ENCODE assay signal across 25 mouse cellular contexts in genomic region chr11:96891784-96892527, GRCm38 (mm10). TPM values are rescaled to one million over a fixed set of nuclear protein-coding genes. Genes with fewer than 3 reads are reported as not detected.
A peak's percentile ranks its signal among the peaks of the same experiment; 100 is the strongest.
DNase-seq lines count a peak whose midpoint lies in the region; ATAC-seq and TF ChIP-seq lines count a peak whose summit lies in the region.
"Had no signal": no experiment of that assay in that cellular context is flagged by ENCODE, and none has a peak within 500 bp of the region (broad histone marks: within the 10 kb centered on the region; RNA-seq: fewer than 3 reads in every experiment).

No protein-coding gene starts in this region.

- peak overlapping the region; percentile 7; the same call in 1 of the 2 replicates for H3K4me3 ChIP-seq in hindbrain, embryonic 10.5 days
- H3K4me3 ChIP-seq in hindbrain, postnatal 0 days (ENCODE audit: low read length): no peak overlapping the region
- no peak overlapping the region for H3K4me3 ChIP-seq in midbrain, embryonic 13.5 days (replicated peaks)
- no peak overlapping the region for H3K4me3 ChIP-seq in midbrain, embryonic 16.5 days (ENCODE audit: low read depth, low read length)
- H3K4me3 ChIP-seq in liver, postnatal 0 days (ENCODE audit: low read depth, low read length): no peak overlapping the region
- H3K4me3 ChIP-seq: neural tube, embryonic 12.5 days had no signal

- H3K4me2 ChIP-seq in hindbrain, postnatal 0 days (ENCODE audit: low read depth, low read length): no peak overlapping the region
- H3K4me2 ChIP-seq in midbrain, embryonic 13.5 days (replicated peaks): no peak overlapping the region
- no peak overlapping the region for H3K4me2 ChIP-seq in midbrain, embryonic 16.5 days (ENCODE audit: low read length)
- H3K4me2 ChIP-seq in liver, postnatal 0 days (ENCODE audit: low read depth, low read length): no peak overlapping the region
- H3K4me2 ChIP-seq: heart, embryonic 11.5 days had no signal

- 24% methylated on average over 14 of the region's 14 CpGs for WGBS in hindbrain, embryonic 10.5 days
- WGBS in hindbrain, postnatal 0 days: 32% methylated on average over 14 of the region's 14 CpGs
- 46% methylated on average over 14 of the region's 14 CpGs for WGBS in midbrain, embryonic 13.5 days
- WGBS in midbrain, embryonic 16.5 days: 52% methylated on average over 14 of the region's 14 CpGs
- WGBS in liver, postnatal 0 days (ENCODE audit: insufficient replicate concordance): 62% methylated on average over 14 of the region's 14 CpGs

- H3K36me3 ChIP-seq in hindbrain, embryonic 10.5 days: no peaks in the 10 kb centered on the region
- no peaks in the 10 kb centered on the region for H3K36me3 ChIP-seq in hindbrain, postnatal 0 days (ENCODE audit: insufficient read depth, low read length)
- H3K36me3 ChIP-seq in midbrain, embryonic 13.5 days: no peaks in the 10 kb centered on the region
- H3K36me3 ChIP-seq in midbrain, embryonic 16.5 days (ENCODE audit: control insufficient read depth, insufficient read depth, low read length): no peaks in the 10 kb centered on the region
- no peaks in the 10 kb centered on the region for H3K36me3 ChIP-seq in liver, postnatal 0 days (replicated peaks; ENCODE audit: insufficient read depth, low read length)
- H3K36me3 ChIP-seq: neural tube, embryonic 12.5 days had no signal

- TF ChIP-seq EP300 in liver, postnatal 0 days (IDR thresholded peaks at IDR 0.05; ENCODE audit: low read depth): no peak

- peak; percentile 80 for DNase-seq in hindbrain, embryonic 10.5 days (ENCODE audit: low spot score)
- DNase-seq in hindbrain, postnatal 0 days (ENCODE audit: low spot score): no peak
- DNase-seq in embryo, embryonic 9.5 days (ENCODE audit: extremely low spot score): peak; percentile 85
- DNase-seq in mesoderm, embryonic 11.5 days (ENCODE audit: low read depth, low spot score): peak; percentile 66
- no peak for DNase-seq in layer of hippocampus, adult 9-10 months (ENCODE audit: low spot score)
- no peak for DNase-seq in liver, postnatal 0 days
- DNase-seq: adrenal gland, postnatal 10 days; cerebellum, adult 18-20 months; cerebellum, postnatal 14 days; kidney, adult 11 months; left cerebral cortex, postnatal 4 days; retina, postnatal 1 day; right cerebral cortex, postnatal 25 days; spleen, adult 18-20 months had no signal

- H3K9me3 ChIP-seq in hindbrain, embryonic 10.5 days: no peaks in the 10 kb centered on the region
- H3K9me3 ChIP-seq in hindbrain, postnatal 0 days (ENCODE audit: low read length): no peaks in the 10 kb centered on the region
- no peaks in the 10 kb centered on the region for H3K9me3 ChIP-seq in midbrain, embryonic 13.5 days
- H3K9me3 ChIP-seq in midbrain, embryonic 16.5 days (replicated peaks; ENCODE audit: control insufficient read depth, low read length, poor library complexity, severe bottlenecking): no peaks in the 10 kb centered on the region
- no peaks in the 10 kb centered on the region for H3K9me3 ChIP-seq in liver, postnatal 0 days (ENCODE audit: low read length)
- H3K9me3 ChIP-seq: neural tube, embryonic 12.5 days had no signal

- H3K4me1 ChIP-seq in hindbrain, embryonic 10.5 days (replicated peaks): peaks cover 64% of the 10 kb centered on the region
- 0 out of 2 replicates have a peak, but pooled peaks cover 7% of the 10 kb centered on the region for H3K4me1 ChIP-seq in hindbrain, postnatal 0 days (ENCODE audit: insufficient read depth, low read length)
- peaks cover 35% of the 10 kb centered on the region for H3K4me1 ChIP-seq in midbrain, embryonic 13.5 days (replicated peaks)
- peaks cover 1% of the 10 kb centered on the region for H3K4me1 ChIP-seq in midbrain, embryonic 16.5 days (ENCODE audit: control insufficient read depth, insufficient read depth, low read length)
- H3K4me1 ChIP-seq in liver, postnatal 0 days (ENCODE audit: insufficient read depth): 0 out of 2 replicates have a peak, but pooled peaks cover 3% of the 10 kb centered on the region

- no peaks in the 10 kb centered on the region for H3K27me3 ChIP-seq in hindbrain, embryonic 10.5 days (ENCODE audit: insufficient read depth, poor library complexity, severe bottlenecking)
- no peaks in the 10 kb centered on the region for H3K27me3 ChIP-seq in hindbrain, postnatal 0 days (ENCODE audit: insufficient read depth, low read length)
- H3K27me3 ChIP-seq in midbrain, embryonic 13.5 days: no peaks in the 10 kb centered on the region
- H3K27me3 ChIP-seq in midbrain, embryonic 16.5 days (ENCODE audit: control insufficient read depth, insufficient read depth, low read depth, low read length): no peaks in the 10 kb centered on the region
- H3K27me3 ChIP-seq in liver, postnatal 0 days (ENCODE audit: insufficient read depth, low read length): no peaks in the 10 kb centered on the region
- H3K27me3 ChIP-seq: neural tube, embryonic 12.5 days had no signal

- no peak for TF ChIP-seq CTCF in hindbrain, postnatal 0 days (IDR thresholded peaks at IDR 0.05; ENCODE audit: low read depth)
- TF ChIP-seq CTCF in liver, postnatal 0 days (IDR thresholded peaks at IDR 0.05; ENCODE audit: low read depth): no peak

- H3K27ac ChIP-seq in hindbrain, embryonic 10.5 days: peak overlapping the region; percentile 95
- no peak overlapping the region for H3K27ac ChIP-seq in hindbrain, postnatal 0 days
- peak overlapping the region; percentile 32; the same call in 1 of the 2 replicates for H3K27ac ChIP-seq in midbrain, embryonic 13.5 days
- no peak overlapping the region for H3K27ac ChIP-seq in midbrain, embryonic 16.5 days (ENCODE audit: low read length)
- no peak overlapping the region for H3K27ac ChIP-seq in liver, postnatal 0 days (ENCODE audit: low read depth)
- H3K27ac ChIP-seq: kidney, postnatal 0 days had no signal

- no peak overlapping the region for H3K9ac ChIP-seq in hindbrain, postnatal 0 days (replicated peaks; ENCODE audit: low read length)
- no peak overlapping the region for H3K9ac ChIP-seq in midbrain, embryonic 13.5 days (replicated peaks)
- H3K9ac ChIP-seq in midbrain, embryonic 16.5 days (ENCODE audit: low read depth, low read length): no peak overlapping the region
- no peak overlapping the region for H3K9ac ChIP-seq in liver, postnatal 0 days (replicated peaks)
- H3K9ac ChIP-seq: neural tube, embryonic 12.5 days had no signal

- ATAC-seq in hindbrain, postnatal 0 days: no peak
- no peak for ATAC-seq in midbrain, embryonic 13.5 days
- ATAC-seq in midbrain, embryonic 16.5 days: no peak
- no peak for ATAC-seq in liver, postnatal 0 days
- ATAC-seq: lung, postnatal 0 days had no signal

RNA-seq across cellular contexts. Expression of gene Cdk5rap3, which starts 24.3 kb away (rescaled TPM):
- 112 and 124 TPM in 2 replicates for polyA plus RNA-seq in hindbrain, embryonic 10.5 days (2016; fragmentation: Nextera tagmentation; extraction: Ambion mirVana)
- 44.9 and 56.5 TPM in 2 replicates for total RNA-seq in hindbrain, postnatal 0 days (2014; rRNA removed)
- polyA plus RNA-seq in hindbrain, postnatal 0 days (2015; fragmentation: Nextera tagmentation; extraction: Ambion mirVana): 77.1 and 87.8 TPM in 2 replicates
- polyA plus RNA-seq in midbrain, embryonic 13.5 days (2015; fragmentation: Nextera tagmentation; extraction: Ambion mirVana): 103 and 104 TPM in 2 replicates
- 80.6 and 85.7 TPM in 2 replicates for polyA plus RNA-seq in midbrain, embryonic 16.5 days (2015; fragmentation: Nextera tagmentation; extraction: Ambion mirVana)
- polyA plus RNA-seq in liver, postnatal 0 days (2015; fragmentation: Nextera tagmentation; extraction: Ambion mirVana): 38.3 and 38.4 TPM in 2 replicates

RNA-seq across cellular contexts. Expression of gene Prr15l, which starts 35.9 kb away (rescaled TPM):
- polyA plus RNA-seq in hindbrain, embryonic 10.5 days (2016; fragmentation: Nextera tagmentation; extraction: Ambion mirVana): 0.37 and 0.75 TPM in 2 replicates
- 0.10 and 0.75 TPM in 2 replicates for total RNA-seq in hindbrain, postnatal 0 days (2014; rRNA removed)
- 0.19 and 0.71 TPM in 2 replicates for polyA plus RNA-seq in hindbrain, postnatal 0 days (2015; fragmentation: Nextera tagmentation; extraction: Ambion mirVana)
- 0.10 TPM in 1 of 2 replicates, not detected in the other for polyA plus RNA-seq in midbrain, embryonic 13.5 days (2015; fragmentation: Nextera tagmentation; extraction: Ambion mirVana)
- polyA plus RNA-seq in midbrain, embryonic 16.5 days (2015; fragmentation: Nextera tagmentation; extraction: Ambion mirVana): 0.24 and 0.51 TPM in 2 replicates
- 10.1 and 13.9 TPM in 2 replicates for polyA plus RNA-seq in liver, postnatal 0 days (2015; fragmentation: Nextera tagmentation; extraction: Ambion mirVana)
- total RNA-seq: gastrocnemius, adult 18-20 months; gastrocnemius, postnatal 4 days; layer of hippocampus, postnatal 14 days; left cerebral cortex, adult 8-10 months; left cerebral cortex, postnatal 4 days; monocyte, adult 5-6 weeks had no signal

RNA-seq across cellular contexts. Expression of gene Copz2, which starts 42.3 kb away (rescaled TPM):
- polyA plus RNA-seq in hindbrain, embryonic 10.5 days (2016; fragmentation: Nextera tagmentation; extraction: Ambion mirVana): 42.9 and 44.2 TPM in 2 replicates
- total RNA-seq in hindbrain, postnatal 0 days (2014; rRNA removed): 6.3 and 12.6 TPM in 2 replicates
- 26.4 and 28.1 TPM in 2 replicates for polyA plus RNA-seq in hindbrain, postnatal 0 days (2015; fragmentation: Nextera tagmentation; extraction: Ambion mirVana)
- 14.8 and 19.7 TPM in 2 replicates for polyA plus RNA-seq in midbrain, embryonic 13.5 days (2015; fragmentation: Nextera tagmentation; extraction: Ambion mirVana)
- polyA plus RNA-seq in midbrain, embryonic 16.5 days (2015; fragmentation: Nextera tagmentation; extraction: Ambion mirVana): 14.8 and 16.3 TPM in 2 replicates
- polyA plus RNA-seq in liver, postnatal 0 days (2015; fragmentation: Nextera tagmentation; extraction: Ambion mirVana): 51.0 and 55.5 TPM in 2 replicates

RNA-seq across cellular contexts. Expression of gene Pnpo, which starts 51.8 kb away (rescaled TPM):
- 31.4 and 36.4 TPM in 2 replicates for polyA plus RNA-seq in hindbrain, embryonic 10.5 days (2016; fragmentation: Nextera tagmentation; extraction: Ambion mirVana)
- total RNA-seq in hindbrain, postnatal 0 days (2014; rRNA removed): 31.5 and 37.2 TPM in 2 replicates
- polyA plus RNA-seq in hindbrain, postnatal 0 days (2015; fragmentation: Nextera tagmentation; extraction: Ambion mirVana): 37.3 and 38.3 TPM in 2 replicates
- 18.2 and 18.3 TPM in 2 replicates for polyA plus RNA-seq in midbrain, embryonic 13.5 days (2015; fragmentation: Nextera tagmentation; extraction: Ambion mirVana)
- polyA plus RNA-seq in midbrain, embryonic 16.5 days (2015; fragmentation: Nextera tagmentation; extraction: Ambion mirVana): 32.2 and 32.5 TPM in 2 replicates
- 271 and 273 TPM in 2 replicates for polyA plus RNA-seq in liver, postnatal 0 days (2015; fragmentation: Nextera tagmentation; extraction: Ambion mirVana)

Comparison
In these comparisons a context has a peak if more than half of its experiments do, and no peak if none do; other contexts are left out.
1. DNase-seq: peak in hindbrain, embryonic 10.5 days (single experiment), embryo, embryonic 9.5 days (single experiment) and mesoderm, embryonic 11.5 days (single experiment); none in hindbrain, postnatal 0 days (single experiment), layer of hippocampus, adult 9-10 months (single experiment) and liver, postnatal 0 days (single experiment).
2. H3K27ac ChIP-seq: peak in hindbrain, embryonic 10.5 days (single experiment) and midbrain, embryonic 13.5 days (single experiment); none in hindbrain, postnatal 0 days (single experiment), midbrain, embryonic 16.5 days (single experiment) and liver, postnatal 0 days (single experiment).